Mouse (Mus musculus): ENCODE results near the gene Cldn3. TPM values are rescaled to one million over a fixed set of nuclear protein-coding genes. Genes with fewer than 3 reads are reported as not detected.
"Not testable (repeated sequence)": the region's sequence is repeated elsewhere in the genome, so short reads cannot be mapped to it uniquely, and the experiment has no call there.

Cldn3 gene
- polyA plus RNA-seq (2014; fragmentation: Nextera tagmentation; extraction: Ambion mirVana) = 2.0 and 2.2 TPM in 2 replicates

DNA sequence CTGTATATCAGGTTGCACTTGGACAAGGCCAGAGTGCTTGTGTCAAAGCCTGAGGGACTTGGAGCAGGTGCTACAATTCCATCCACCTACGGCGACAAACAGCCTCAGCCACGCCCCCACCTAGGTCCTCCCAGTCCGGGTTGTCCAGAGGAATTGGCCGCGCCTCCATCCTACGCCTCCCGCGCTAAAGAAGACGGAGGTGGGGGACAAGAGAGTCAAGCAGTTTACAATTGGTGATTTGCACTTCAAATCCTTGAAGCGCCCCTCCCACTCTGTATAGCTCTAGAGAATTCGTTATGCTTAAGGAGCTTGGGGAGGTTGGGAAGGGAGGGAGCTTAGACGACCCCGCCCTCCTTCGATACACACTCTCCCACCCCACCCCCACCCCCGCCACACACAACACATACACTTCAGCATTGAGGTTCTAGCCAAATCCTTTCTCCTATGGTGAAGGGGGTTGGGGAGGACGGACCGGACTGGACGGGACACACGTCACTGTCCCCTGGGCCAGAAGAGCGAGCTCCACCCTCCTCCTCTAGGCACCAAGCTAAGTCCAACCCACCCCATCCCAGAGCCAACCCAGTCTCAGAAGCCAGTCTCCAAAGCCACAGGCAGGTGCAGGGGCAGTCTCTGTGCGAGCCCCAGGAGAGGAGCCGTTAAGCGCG is at the start of gene Cldn3:
TSS of gene Cldn3 (plus strand) at position 582 of the 665 bp plus-strand sequence.
- Histone ChIP-seq H3K4me3 (ENCODE audit: low read depth, low read length) (peak within 1 kb of the TSS; percentile 37), H3K27me3 (replicated peaks; ENCODE audit: control insufficient read depth, insufficient read depth, low read length) (peaks cover 58% of the 10 kb centered on the region), H3K4me2 (peak within 1 kb of the TSS; percentile 56), H3K36me3 (ENCODE audit: control insufficient read depth, insufficient read depth, low read length) (no peaks in the 10 kb centered on the region), H3K9ac (ENCODE audit: low read depth, low read length) (no peak within 1 kb of the TSS), H3K27ac (ENCODE audit: low read depth, low read length) (no peak within 1 kb of the TSS), H3K9me3 (ENCODE audit: control insufficient read depth, low read length) (no peaks in the 10 kb centered on the region), H3K4me1 (replicated peaks; ENCODE audit: control insufficient read depth, insufficient read depth, low read length) (peaks cover 20% of the 10 kb centered on the region)
- no peak for DNase-seq (ENCODE audit: low spot score)
- peak; percentile 26; the same call in 1 of the 2 replicates for ATAC-seq (replicated peaks; ENCODE audit: low FRiP score)
- WGBS = 4% methylated on average over 24 of the region's 25 CpGs

DNA sequence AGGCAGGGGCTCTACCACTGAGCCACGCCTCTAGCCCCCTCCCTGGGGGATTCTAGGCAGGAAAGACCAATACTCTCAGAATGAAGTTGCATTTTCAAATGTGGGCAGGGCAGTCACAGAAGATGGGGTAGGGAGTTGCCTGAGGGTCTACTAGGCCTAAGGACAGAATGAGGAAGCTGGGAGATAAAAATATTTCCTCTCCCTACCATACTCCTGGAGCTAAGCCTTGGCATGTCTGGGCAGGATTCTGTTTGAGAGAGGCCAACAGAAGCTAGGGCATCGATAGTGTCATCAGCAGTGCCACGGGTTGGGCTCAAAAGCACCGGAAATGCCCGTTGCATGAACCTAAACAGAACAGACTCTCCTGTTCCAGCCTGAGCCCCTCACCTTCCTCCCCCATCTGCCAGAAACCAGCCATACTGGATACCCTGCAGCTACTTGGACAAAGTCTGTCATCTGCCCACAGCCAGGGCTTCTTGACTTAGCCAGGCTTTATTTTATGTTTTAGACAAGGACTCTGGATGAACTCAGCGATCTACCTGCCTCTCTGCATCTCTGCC is 49.3 kb upstream of the Cldn3 start:
- Histone ChIP-seq H3K4me1 (replicated peaks; ENCODE audit: control insufficient read depth, insufficient read depth, low read length) (0 out of 2 replicates have a peak, but pooled peaks cover 2% of the 10 kb centered on the region), H3K27me3 (replicated peaks; ENCODE audit: control insufficient read depth, insufficient read depth, low read length) (no peaks in the 10 kb centered on the region), H3K9me3 (ENCODE audit: control insufficient read depth, low read length) (no peaks in the 10 kb centered on the region), H3K4me2 (no peak overlapping the region), H3K36me3 (ENCODE audit: control insufficient read depth, insufficient read depth, low read length) (no peaks in the 10 kb centered on the region), H3K4me3 (ENCODE audit: low read depth, low read length) (no peak overlapping the region), H3K9ac (ENCODE audit: low read depth, low read length) (no peak overlapping the region), H3K27ac (ENCODE audit: low read depth, low read length) (no peak overlapping the region)
- ATAC-seq (replicated peaks; ENCODE audit: low FRiP score) = no peak
- no peak for DNase-seq (ENCODE audit: low spot score)
- WGBS = 73% methylated on average over 6 of the region's 6 CpGs

DNA sequence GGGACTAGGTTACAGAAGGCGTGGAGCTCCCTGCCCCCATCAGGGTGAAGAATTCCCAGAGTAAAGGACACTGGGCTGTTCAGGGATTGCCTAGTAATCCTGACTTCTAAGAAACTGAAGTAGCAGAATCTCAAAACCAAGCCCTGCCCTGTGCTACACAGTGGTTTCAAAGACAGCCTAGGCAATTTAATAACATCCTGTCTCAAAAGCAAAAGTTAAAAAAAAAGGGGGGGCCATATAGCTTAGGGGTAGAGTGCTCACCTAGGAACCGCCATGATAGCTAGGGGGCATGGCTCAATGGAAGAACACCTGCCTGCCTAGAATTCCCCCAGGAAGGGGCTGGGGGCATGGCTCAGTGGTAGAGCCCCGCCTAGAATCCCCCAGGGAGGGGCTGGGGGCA is 46.9 kb upstream of the Cldn3 start:
- no peak overlapping the region for H3K4me2 ChIP-seq
- no peaks in the 10 kb centered on the region for H3K36me3 ChIP-seq (ENCODE audit: control insufficient read depth, insufficient read depth, low read length)
- no peak overlapping the region for H3K4me3 ChIP-seq (ENCODE audit: low read depth, low read length)
- no peak overlapping the region for H3K27ac ChIP-seq (ENCODE audit: low read depth, low read length)
- ATAC-seq (replicated peaks; ENCODE audit: low FRiP score) (no peak), DNase-seq (ENCODE audit: low spot score) (no peak)
- H3K4me1 ChIP-seq (replicated peaks; ENCODE audit: control insufficient read depth, insufficient read depth, low read length) = no peaks in the 10 kb centered on the region
- H3K9me3 ChIP-seq (ENCODE audit: control insufficient read depth, low read length) = no peaks in the 10 kb centered on the region
- no peak overlapping the region for H3K9ac ChIP-seq (ENCODE audit: low read depth, low read length)
- 65% methylated on average over 3 of the region's 3 CpGs for WGBS
- H3K27me3 ChIP-seq (replicated peaks; ENCODE audit: control insufficient read depth, insufficient read depth, low read length) = no peaks in the 10 kb centered on the region

DNA sequence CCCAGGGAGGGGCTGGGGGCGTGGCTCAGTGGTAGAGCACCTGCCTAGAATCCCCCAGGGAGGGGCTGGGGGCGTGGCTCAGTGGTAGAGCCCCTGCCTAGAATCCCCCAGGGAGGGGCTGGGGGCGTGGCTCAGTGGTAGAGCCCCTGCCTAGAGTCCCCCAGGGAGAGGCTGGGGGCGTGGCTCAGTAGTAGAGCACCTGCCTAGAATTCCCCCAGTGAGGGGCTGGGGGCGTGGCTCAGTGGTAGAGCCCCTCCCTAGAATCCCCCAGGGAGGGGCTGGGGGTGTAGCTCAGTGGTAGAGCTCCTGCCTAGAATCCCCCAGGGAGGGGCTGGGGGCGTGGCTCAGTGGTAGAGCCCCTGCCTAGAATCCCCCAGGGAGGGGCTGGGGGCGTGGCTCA is 46.5 kb upstream of the Cldn3 start:
- not testable (repeated sequence) for H3K27me3 ChIP-seq (replicated peaks; ENCODE audit: control insufficient read depth, insufficient read depth, low read length); H3K36me3 ChIP-seq (ENCODE audit: control insufficient read depth, insufficient read depth, low read length); H3K27ac ChIP-seq (ENCODE audit: low read depth, low read length); H3K4me1 ChIP-seq (replicated peaks; ENCODE audit: control insufficient read depth, insufficient read depth, low read length); DNase-seq (ENCODE audit: low spot score); H3K4me2 ChIP-seq; ATAC-seq (replicated peaks; ENCODE audit: low FRiP score); H3K4me3 ChIP-seq (ENCODE audit: low read depth, low read length); H3K9me3 ChIP-seq (ENCODE audit: control insufficient read depth, low read length); H3K9ac ChIP-seq (ENCODE audit: low read depth, low read length)
- 87% methylated on average over 2 of the region's 7 CpGs for whole genome bisulfite sequencing

DNA sequence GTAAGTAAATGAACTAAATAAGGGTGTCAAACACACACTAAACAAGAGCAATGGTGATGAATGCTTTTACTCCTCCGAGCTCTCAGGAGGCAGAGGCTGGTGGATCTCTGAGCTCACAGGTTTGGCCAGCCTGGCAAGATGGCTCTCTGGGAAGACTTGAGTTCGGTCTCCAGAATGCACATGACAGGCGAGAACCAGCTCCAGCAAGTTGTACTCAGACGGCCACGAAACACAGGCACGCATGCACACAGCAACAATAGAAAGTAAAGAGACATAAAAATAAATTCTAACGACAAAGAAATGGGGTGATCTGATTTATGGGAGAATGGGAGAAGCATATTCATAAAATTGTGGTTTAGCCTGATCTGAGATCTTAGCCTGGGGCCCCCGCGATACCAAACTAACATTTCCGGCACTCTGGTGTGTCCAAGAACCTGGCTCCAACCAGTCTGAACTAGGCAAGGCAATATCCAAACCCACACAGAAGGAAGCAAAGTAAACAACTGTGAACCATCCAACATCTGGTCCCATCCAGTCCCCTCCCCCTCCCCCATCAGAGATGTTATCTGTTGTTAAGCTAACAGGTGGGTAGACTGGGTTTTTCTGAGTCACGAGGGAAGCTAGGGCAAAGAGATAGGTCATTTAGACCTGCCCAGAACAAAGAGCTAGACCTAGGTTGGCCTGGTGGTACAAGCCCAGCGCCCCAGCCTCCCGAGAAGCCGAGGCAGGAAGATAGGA is 44.4 kb upstream of the Cldn3 start:
- Histone ChIP-seq H3K9me3 (ENCODE audit: control insufficient read depth, low read length) (no peaks in the 10 kb centered on the region), H3K4me2 (no peak overlapping the region), H3K36me3 (ENCODE audit: control insufficient read depth, insufficient read depth, low read length) (no peaks in the 10 kb centered on the region), H3K4me1 (replicated peaks; ENCODE audit: control insufficient read depth, insufficient read depth, low read length) (peaks cover 4% of the 10 kb centered on the region), H3K4me3 (ENCODE audit: low read depth, low read length) (no peak overlapping the region), H3K27ac (ENCODE audit: low read depth, low read length) (no peak overlapping the region; the same call in 1 of the 2 replicates), H3K9ac (ENCODE audit: low read depth, low read length) (no peak overlapping the region), H3K27me3 (replicated peaks; ENCODE audit: control insufficient read depth, insufficient read depth, low read length) (peaks cover 10% of the 10 kb centered on the region)
- 76% methylated on average over 14 of the region's 14 CpGs for WGBS
- peak; percentile 46 for ATAC-seq (replicated peaks; ENCODE audit: low FRiP score)
- DNase-seq (ENCODE audit: low spot score) = no peak

DNA sequence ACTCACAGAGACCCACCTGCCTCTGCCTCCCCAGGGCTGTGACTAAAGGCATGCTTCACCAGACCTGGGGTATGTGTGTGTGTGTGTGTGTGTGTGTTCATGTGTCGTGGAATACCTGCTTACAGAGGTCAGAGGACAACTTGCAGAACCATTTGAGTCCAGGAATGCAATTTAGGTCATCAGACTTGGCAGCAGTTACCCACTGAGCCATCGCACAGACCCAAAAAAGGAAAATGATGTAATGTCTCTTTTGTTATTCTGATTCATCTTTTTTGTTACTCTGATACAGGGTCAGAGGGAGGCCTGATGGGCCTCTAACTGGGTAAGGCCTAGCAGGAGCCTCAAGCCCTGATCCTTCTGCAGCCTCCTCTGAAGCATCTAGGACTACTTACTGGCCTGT is 43.3 kb upstream of the Cldn3 start:
- Histone ChIP-seq H3K36me3 (ENCODE audit: control insufficient read depth, insufficient read depth, low read length) (no peaks in the 10 kb centered on the region), H3K4me2 (no peak overlapping the region), H3K9ac (ENCODE audit: low read depth, low read length) (no peak overlapping the region), H3K4me1 (replicated peaks; ENCODE audit: control insufficient read depth, insufficient read depth, low read length) (peaks cover 5% of the 10 kb centered on the region), H3K4me3 (ENCODE audit: low read depth, low read length) (no peak overlapping the region), H3K27ac (ENCODE audit: low read depth, low read length) (no peak overlapping the region), H3K9me3 (ENCODE audit: control insufficient read depth, low read length) (no peaks in the 10 kb centered on the region), H3K27me3 (replicated peaks; ENCODE audit: control insufficient read depth, insufficient read depth, low read length) (peaks cover 16% of the 10 kb centered on the region)
- WGBS = 77% methylated on average over 2 of the region's 2 CpGs
- DNase-seq (ENCODE audit: low spot score) = no peak
- ATAC-seq (replicated peaks; ENCODE audit: low FRiP score) = no peak

DNA sequence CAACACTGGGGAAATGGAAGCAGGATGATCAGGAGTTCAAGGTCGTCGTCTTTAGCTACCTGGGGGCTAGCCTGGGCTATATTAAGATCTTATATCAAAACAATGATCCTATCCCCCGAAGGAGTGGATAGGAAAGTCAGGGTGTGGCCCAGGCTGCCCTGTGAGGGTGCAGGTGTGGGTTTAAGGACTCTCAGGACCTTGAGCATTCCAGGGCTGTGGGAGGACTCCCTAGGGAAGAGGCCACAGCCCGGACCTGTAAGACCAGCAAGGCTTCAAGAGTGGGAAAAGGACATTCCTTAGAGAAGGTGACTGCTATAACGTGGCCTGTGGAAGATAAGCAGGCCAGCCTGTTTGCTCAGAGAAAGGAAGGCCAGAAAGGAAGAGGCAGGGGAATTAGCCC is 41.8 kb upstream of the Cldn3 start:
- Histone ChIP-seq H3K9me3 (ENCODE audit: control insufficient read depth, low read length) (no peaks in the 10 kb centered on the region), H3K27ac (ENCODE audit: low read depth, low read length) (no peak overlapping the region), H3K4me3 (ENCODE audit: low read depth, low read length) (no peak overlapping the region), H3K36me3 (ENCODE audit: control insufficient read depth, insufficient read depth, low read length) (no peaks in the 10 kb centered on the region), H3K4me2 (no peak overlapping the region), H3K9ac (ENCODE audit: low read depth, low read length) (no peak overlapping the region), H3K4me1 (replicated peaks; ENCODE audit: control insufficient read depth, insufficient read depth, low read length) (peaks cover 5% of the 10 kb centered on the region), H3K27me3 (replicated peaks; ENCODE audit: control insufficient read depth, insufficient read depth, low read length) (peaks cover 16% of the 10 kb centered on the region)
- 61% methylated on average over 5 of the region's 5 CpGs for WGBS
- no peak for ATAC-seq (replicated peaks; ENCODE audit: low FRiP score)
- no peak for DNase-seq (ENCODE audit: low spot score)

DNA sequence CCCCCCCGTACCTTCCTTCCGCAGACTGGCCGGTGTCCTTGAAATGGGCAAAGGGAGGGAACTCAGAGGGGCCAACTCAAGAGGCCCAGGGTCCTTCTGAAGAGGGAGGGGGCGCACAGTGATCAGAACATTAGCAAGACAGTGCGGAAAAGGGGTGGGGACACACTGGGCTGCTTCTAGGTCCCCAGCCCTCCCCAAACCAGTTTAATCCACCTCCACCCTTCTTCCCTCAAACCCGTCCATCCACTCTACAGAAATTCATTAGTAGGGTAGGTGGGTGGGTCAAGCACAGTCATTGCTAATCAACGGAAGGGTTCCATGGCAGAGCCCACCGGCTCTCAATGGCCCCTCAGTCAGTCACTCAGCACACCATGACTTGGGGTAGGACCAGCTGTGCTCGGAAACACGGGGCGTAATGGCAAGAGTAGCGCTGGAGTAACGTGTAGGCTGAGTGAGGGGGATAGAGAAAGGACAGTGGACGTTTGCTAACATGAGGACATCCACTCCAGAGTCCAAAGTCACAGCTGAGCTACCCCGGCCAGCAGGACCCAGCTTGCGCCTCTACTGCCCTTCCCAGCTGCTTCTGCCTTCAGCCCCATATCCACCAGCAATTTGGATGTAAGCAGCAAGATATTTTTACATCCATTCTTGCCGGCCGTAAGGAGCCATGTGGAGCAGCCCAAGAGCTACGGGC is 40.6 kb upstream of the Cldn3 start:
- no peak overlapping the region for H3K9ac ChIP-seq (ENCODE audit: low read depth, low read length)
- H3K4me2 ChIP-seq = no peak overlapping the region
- peaks cover 16% of the 10 kb centered on the region for H3K27me3 ChIP-seq (replicated peaks; ENCODE audit: control insufficient read depth, insufficient read depth, low read length)
- H3K4me1 ChIP-seq (replicated peaks; ENCODE audit: control insufficient read depth, insufficient read depth, low read length) = peaks cover 5% of the 10 kb centered on the region
- DNase-seq (ENCODE audit: low spot score) (no peak), ATAC-seq (replicated peaks; ENCODE audit: low FRiP score) (no peak)
- peak overlapping the region; percentile 0; the same call in 1 of the 2 replicates for H3K4me3 ChIP-seq (ENCODE audit: low read depth, low read length)
- H3K36me3 ChIP-seq (ENCODE audit: control insufficient read depth, insufficient read depth, low read length) = no peaks in the 10 kb centered on the region
- no peaks in the 10 kb centered on the region for H3K9me3 ChIP-seq (ENCODE audit: control insufficient read depth, low read length)
- no peak overlapping the region for H3K27ac ChIP-seq (ENCODE audit: low read depth, low read length)
- 55% methylated on average over 17 of the region's 19 CpGs for WGBS
